Mouse (Mus musculus): Measurements from ENCODE around the gene Cpm.

- TF ChIP-seq CTCF (IDR thresholded peaks at IDR 0.05), result no peak
- no peak for TF ChIP-seq POLR2A (IDR thresholded peaks at IDR 0.05; ENCODE audit: insufficient read depth, low read depth, low read length)
- no peak for TF ChIP-seq EP300 (IDR thresholded peaks at IDR 0.05; ENCODE audit: insufficient read depth, low read depth, low read length)
These were observed 11.3 kb downstream of the Cpm start for GRCm38 (mm10) chr10:117640595-117641078.

All from heart, adult 2 months (tissue).